Mouse (Mus musculus): ENCODE measurements at regions not wholly inside any gene's neighbourhood (a gene's known extent, or its start where the extent isn't known, plus 50 kb on each side); places are given as distances from the start of the nearest gene placed in this dataset.

DNA sequence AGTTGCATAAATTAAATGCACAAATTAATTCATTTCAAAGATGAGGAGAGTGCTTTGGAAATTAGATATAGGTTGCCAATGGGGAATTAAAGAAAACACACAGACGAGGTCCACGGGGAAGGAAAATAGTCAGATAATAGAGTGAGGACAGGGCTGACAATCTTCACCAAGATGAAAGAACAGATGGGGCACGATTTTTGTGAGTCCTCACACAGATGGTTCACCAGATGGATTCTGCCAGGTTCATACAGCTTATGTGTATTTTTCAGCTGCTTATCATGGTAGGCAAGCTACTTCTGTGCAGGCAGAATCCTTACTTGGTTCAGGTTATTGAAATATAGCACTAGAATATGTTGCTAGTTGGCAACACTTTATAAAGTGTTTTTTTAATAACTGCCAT lies 1585.4 kb upstream of the Igfbp7 start:
- Histone ChIP-seq H3K27me3 (no peaks in the 10 kb centered on the region), H3K4me1 (no peaks in the 10 kb centered on the region), H3K9me3 (replicated peaks) (no peaks in the 10 kb centered on the region), H3K4me3 (no peak overlapping the region), H3K36me3 (no peaks in the 10 kb centered on the region), H3K4me2 (replicated peaks) (no peak overlapping the region), H3K9ac (no peak overlapping the region), H3K27ac (no peak overlapping the region)
- WGBS, result 44% methylated on average over 3 of the region's 3 CpGs
- ATAC-seq (ENCODE audit: low FRiP score), result peak; percentile 84

DNA sequence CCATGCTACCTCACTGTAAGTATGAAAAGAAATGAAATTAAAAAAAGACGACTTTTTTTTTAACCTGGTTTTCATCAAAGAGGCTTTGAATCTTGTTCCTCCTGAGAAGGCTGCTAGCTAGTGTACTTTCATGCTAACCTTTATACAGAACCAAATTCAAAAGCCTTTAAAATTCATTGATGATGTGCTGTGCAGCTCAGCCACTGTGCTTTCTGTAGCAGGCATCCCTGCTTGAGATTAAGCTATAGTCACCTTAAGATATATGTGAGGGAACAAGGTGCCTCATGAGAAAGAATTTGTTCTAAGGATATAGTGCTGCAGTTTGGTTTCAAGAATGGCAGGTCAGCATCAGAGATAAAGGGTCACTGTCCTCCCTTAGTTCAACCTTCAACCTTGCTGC lies 1581.9 kb upstream of the Igfbp7 start:
- WGBS, result 78% methylated on average over 1 of the region's 1 CpGs
- no peak overlapping the region for H3K27ac ChIP-seq
- ATAC-seq (ENCODE audit: low FRiP score), result no peak
- no peaks in the 10 kb centered on the region for H3K4me1 ChIP-seq
- H3K9ac ChIP-seq, result no peak overlapping the region
- no peaks in the 10 kb centered on the region for H3K27me3 ChIP-seq
- H3K36me3 ChIP-seq, result no peaks in the 10 kb centered on the region
- no peak overlapping the region for H3K4me2 ChIP-seq (replicated peaks)
- H3K4me3 ChIP-seq, result no peak overlapping the region
- no peaks in the 10 kb centered on the region for H3K9me3 ChIP-seq (replicated peaks)

DNA sequence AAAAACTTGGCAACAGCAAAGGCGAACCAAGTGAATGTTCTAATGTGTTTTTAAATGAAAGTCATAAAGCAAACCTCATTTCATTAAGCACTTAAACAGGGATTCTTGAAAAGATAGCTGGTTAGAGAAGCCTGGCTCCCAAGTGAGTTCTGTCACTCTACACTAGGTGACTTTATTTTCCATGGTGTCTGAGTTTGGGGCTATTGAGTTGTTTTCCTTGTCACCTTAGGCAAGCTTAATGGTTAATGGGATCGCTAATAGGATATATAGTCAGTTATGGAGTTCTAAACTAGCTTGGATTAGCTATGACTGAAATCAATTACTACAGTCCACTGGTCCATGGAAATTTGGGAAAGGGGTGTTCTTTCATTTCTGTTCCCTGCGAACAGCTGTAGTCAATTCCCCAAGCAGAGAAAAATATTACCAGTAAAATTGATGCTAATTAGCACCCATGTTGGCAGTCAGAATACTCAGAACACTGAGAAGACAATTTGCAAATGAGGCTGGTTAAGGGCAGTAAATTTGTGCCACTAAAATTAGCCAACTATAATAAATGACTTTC lies 1568.7 kb upstream of the Igfbp7 start:
- ATAC-seq (ENCODE audit: low FRiP score), result peak; percentile 64; the same call in 1 of the 2 replicates

DNA sequence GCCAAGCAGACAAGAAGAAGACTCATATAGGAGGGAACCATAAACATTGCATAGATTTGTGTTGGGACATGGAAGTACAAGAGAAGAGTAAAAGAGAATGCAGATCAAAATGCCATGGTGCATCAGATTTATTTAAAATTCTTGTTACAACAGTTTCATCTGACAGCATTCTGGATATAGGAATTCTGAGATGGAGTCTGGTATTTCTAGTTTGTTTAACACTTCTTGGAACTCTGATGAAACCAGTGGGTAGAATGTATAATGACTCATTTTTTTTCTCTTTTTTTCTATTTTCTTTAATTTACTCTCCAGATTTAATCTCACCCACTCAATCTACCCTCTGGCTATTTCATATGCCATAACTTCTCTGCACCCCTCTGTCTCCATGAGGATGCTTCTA lies 1537.9 kb upstream of the Igfbp7 start:
- Histone ChIP-seq H3K4me1 (no peaks in the 10 kb centered on the region), H3K27me3 (no peaks in the 10 kb centered on the region), H3K36me3 (no peaks in the 10 kb centered on the region), H3K9ac (no peak overlapping the region), H3K9me3 (replicated peaks) (no peaks in the 10 kb centered on the region), H3K4me2 (replicated peaks) (no peak overlapping the region), H3K4me3 (no peak overlapping the region), H3K27ac (no peak overlapping the region)
- no peak for ATAC-seq (ENCODE audit: low FRiP score)

More for the DNA sequence above, 1568.7 kb upstream of the Igfbp7 start:
- no peaks in the 10 kb centered on the region for H3K27me3 ChIP-seq
- H3K4me1 ChIP-seq, result no peaks in the 10 kb centered on the region
- no peaks in the 10 kb centered on the region for H3K36me3 ChIP-seq
- no peak overlapping the region for H3K4me3 ChIP-seq
- no peak overlapping the region for H3K9ac ChIP-seq
- H3K4me2 ChIP-seq (replicated peaks), result no peak overlapping the region
- H3K27ac ChIP-seq, result no peak overlapping the region
- H3K9me3 ChIP-seq (replicated peaks), result no peaks in the 10 kb centered on the region
- 83% methylated on average over 3 of the region's 3 CpGs for WGBS

DNA sequence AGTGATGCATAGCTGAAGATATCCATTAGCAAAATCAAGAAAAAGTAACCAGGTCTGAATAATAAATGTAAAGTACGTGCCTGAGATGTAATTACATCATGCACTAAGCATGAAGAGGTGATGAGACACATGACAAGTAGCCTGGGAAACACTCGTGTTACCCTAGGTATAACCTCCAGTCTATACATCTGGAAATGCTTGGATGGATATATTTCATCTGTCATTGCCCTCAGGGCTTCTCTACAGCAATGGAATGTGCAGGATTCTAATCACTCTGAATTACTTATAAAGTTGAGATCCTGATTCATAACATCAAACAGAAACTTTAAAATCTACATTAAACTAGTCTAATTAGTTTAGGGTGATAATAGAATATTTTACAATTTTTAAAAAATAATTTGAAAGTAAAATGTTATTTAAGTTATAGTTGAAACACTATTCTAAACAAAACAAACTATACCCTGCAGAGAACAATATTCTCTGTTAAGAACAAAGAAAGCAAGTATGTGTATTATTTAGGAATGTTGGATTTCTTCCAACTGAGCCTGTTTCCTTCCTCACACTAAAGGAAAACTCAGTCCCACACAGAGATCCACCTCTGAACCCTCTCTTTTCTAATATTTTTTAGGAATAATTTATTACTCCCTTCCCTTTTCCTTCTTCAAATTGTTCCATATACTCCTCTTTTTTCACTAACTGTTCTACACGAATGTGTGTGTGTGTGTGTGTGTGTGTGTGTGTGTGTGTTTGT lies 1514.2 kb upstream of the Igfbp7 start:
- Histone ChIP-seq H3K9ac (no peak overlapping the region), H3K4me3 (no peak overlapping the region), H3K9me3 (replicated peaks) (no peaks in the 10 kb centered on the region), H3K36me3 (no peaks in the 10 kb centered on the region), H3K4me1 (no peaks in the 10 kb centered on the region), H3K27me3 (no peaks in the 10 kb centered on the region), H3K27ac (no peak overlapping the region), H3K4me2 (replicated peaks) (no peak overlapping the region)
- no peak for ATAC-seq (ENCODE audit: low FRiP score)
- 68% methylated on average over 3 of the region's 3 CpGs for WGBS

DNA sequence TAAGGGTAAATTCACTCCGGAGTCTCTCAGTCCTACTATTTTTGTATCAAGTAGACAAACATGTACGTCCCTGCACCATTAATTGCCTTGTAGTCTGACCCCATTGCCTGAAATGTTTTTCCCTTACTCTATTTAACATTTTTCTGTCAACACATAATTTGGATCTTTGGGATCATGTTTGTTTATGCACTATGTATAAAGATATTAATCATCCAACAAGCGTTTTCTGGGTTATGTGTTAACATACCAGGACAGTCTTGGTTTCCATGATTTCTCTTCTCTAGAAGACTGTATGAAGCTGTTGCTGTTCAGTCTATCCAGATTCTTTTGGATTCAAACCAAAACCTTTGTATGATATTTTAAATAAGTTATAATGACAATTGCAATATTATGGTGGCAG lies 1492.3 kb upstream of the Igfbp7 start:
- Histone ChIP-seq H3K9ac (no peak overlapping the region), H3K4me2 (replicated peaks) (no peak overlapping the region), H3K9me3 (replicated peaks) (no peaks in the 10 kb centered on the region), H3K27me3 (no peaks in the 10 kb centered on the region), H3K4me3 (no peak overlapping the region), H3K36me3 (no peaks in the 10 kb centered on the region), H3K4me1 (no peaks in the 10 kb centered on the region), H3K27ac (no peak overlapping the region)
- ATAC-seq (ENCODE audit: low FRiP score), result no peak
- WGBS, result 86% methylated on average over 3 of the region's 3 CpGs

DNA sequence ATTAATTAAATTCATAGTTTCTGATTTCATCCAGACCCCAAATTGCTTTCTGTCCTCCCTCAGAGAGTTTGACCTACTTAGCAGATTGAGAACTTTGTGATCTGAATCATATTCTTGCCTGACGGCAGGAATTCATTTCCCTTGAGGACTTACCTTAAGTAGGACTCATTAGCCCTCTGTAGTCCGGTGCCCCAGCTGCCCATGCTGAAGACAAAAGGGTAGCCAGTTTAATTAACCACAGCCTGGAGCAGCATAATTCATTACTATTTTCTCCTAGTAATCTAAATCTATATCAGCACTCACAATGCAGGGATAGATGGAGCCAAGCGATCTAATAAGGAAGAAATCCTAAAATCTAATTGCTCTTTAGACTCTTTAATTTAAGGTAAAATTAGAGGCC lies 1470.9 kb upstream of the Igfbp7 start:
- H3K4me3 ChIP-seq, result no peak overlapping the region
- ATAC-seq (ENCODE audit: low FRiP score), result peak; percentile 78

DNA sequence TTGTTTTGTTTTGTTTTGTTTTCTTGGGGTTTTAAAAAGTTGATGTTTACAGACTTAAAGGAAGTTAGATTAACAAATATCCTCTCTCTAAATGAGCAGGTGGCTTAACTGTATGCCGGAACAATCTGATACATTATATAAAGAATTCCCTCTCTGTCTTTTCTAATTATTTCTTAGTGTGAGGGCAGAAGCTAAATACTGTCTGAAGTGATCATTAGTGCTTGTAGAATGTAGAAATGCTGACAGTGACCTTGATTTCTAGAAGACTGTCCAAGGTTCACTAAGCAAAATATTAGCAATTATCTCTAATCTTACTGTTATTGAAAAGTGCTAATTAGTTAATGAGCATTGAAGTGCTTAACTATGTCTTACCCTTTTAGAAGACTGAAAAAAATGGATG lies 1437.3 kb upstream of the Igfbp7 start:
- Histone ChIP-seq H3K9ac (no peak overlapping the region), H3K27ac (no peak overlapping the region), H3K36me3 (no peaks in the 10 kb centered on the region), H3K4me2 (replicated peaks) (no peak overlapping the region), H3K27me3 (no peaks in the 10 kb centered on the region), H3K4me1 (no peaks in the 10 kb centered on the region), H3K9me3 (replicated peaks) (no peaks in the 10 kb centered on the region), H3K4me3 (no peak overlapping the region)
- 90% methylated on average over 1 of the region's 1 CpGs for WGBS
- no peak for ATAC-seq (ENCODE audit: low FRiP score)

More for the DNA sequence above, 1470.9 kb upstream of the Igfbp7 start:
- no peak overlapping the region for H3K9ac ChIP-seq
- H3K4me1 ChIP-seq, result no peaks in the 10 kb centered on the region
- H3K9me3 ChIP-seq (replicated peaks), result no peaks in the 10 kb centered on the region
- no peaks in the 10 kb centered on the region for H3K36me3 ChIP-seq
- H3K4me2 ChIP-seq (replicated peaks), result no peak overlapping the region
- no peaks in the 10 kb centered on the region for H3K27me3 ChIP-seq
- 40% methylated on average over 3 of the region's 3 CpGs for WGBS
- no peak overlapping the region for H3K27ac ChIP-seq

DNA sequence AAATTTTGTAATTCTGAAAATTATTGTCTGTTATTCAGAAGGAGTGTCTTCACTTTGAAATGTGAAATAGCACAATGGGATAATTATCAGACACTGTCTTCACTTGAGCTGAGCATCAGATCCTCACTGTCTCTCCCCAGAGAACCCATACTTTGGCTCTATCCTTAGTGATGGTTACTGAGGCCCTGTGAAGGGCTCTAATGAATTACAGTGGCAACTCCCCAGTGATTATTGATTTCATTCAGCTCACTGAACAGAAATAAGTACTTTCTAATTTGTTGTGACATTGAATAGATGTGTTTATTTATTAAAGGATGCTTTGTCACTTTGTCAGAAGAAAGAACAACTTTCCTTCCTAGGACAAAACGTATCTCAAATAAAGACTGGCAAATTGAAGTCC lies 1389.5 kb upstream of the Igfbp7 start:
- no peaks in the 10 kb centered on the region for H3K4me1 ChIP-seq
- no peaks in the 10 kb centered on the region for H3K9me3 ChIP-seq (replicated peaks)
- no peak overlapping the region for H3K27ac ChIP-seq
- H3K4me2 ChIP-seq (replicated peaks), result no peak overlapping the region
- no peaks in the 10 kb centered on the region for H3K36me3 ChIP-seq
- H3K9ac ChIP-seq, result no peak overlapping the region
- H3K4me3 ChIP-seq, result no peak overlapping the region
- 50% methylated on average over 1 of the region's 1 CpGs for WGBS
- no peak for ATAC-seq (ENCODE audit: low FRiP score)
- H3K27me3 ChIP-seq, result no peaks in the 10 kb centered on the region

Measured in hindbrain, embryonic 12.5 days (tissue).